Mouse (Mus musculus): ENCODE measurements around the gene Mettl7a3. TPM values are rescaled to one million over a fixed set of nuclear protein-coding genes. Genes with fewer than 3 reads are reported as not detected.
"Not testable (repeated sequence)": the region's sequence is repeated elsewhere in the genome, so short reads cannot be mapped to it uniquely, and the experiment has no call there.

Gene Mettl7a3
- polyA plus RNA-seq, 1 experiment: not detected

DNA sequence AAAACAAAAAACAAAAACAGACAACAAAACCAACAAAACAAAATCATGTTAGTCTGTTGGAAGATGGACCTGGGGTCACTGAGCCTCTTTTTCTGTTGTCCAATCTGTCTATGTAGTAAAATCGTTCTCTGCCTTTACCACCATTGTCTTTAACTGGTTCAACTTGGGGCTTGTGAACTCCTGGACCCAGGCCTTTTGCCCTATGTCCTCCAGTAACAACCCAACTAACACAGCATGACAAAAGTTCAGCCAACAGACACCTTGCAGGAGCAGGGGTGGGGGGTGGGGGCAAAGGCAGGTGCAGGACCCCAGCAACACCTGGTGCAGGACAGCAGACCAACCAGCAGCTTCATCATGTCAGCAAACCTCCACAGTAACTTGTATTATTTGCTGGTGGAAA is 14.8 kb upstream of the Mettl7a3 start:
- H3K27ac ChIP-seq (ENCODE audit: control insufficient read depth, insufficient read depth, low read depth, low read length): no peak overlapping the region
- no peaks in the 10 kb centered on the region for H3K36me3 ChIP-seq (ENCODE audit: control insufficient read depth, insufficient read depth, low read length)
- H3K4me3 ChIP-seq (ENCODE audit: control insufficient read depth, low read depth, low read length): no peak overlapping the region
- H3K27me3 ChIP-seq (ENCODE audit: control insufficient read depth, insufficient read depth, low read length): no peaks in the 10 kb centered on the region
- H3K4me1 ChIP-seq (ENCODE audit: control insufficient read depth, insufficient read depth, low read length): no peaks in the 10 kb centered on the region; the same call in 1 of the 2 replicates
- TF ChIP-seq POLR2A (IDR thresholded peaks at IDR 0.05; ENCODE audit: control insufficient read depth, low read depth, low read length) (no peak), CTCF (IDR thresholded peaks at IDR 0.05; ENCODE audit: control insufficient read depth, insufficient read depth, insufficient replicate concordance, low read depth, low read length) (no peak)

DNA sequence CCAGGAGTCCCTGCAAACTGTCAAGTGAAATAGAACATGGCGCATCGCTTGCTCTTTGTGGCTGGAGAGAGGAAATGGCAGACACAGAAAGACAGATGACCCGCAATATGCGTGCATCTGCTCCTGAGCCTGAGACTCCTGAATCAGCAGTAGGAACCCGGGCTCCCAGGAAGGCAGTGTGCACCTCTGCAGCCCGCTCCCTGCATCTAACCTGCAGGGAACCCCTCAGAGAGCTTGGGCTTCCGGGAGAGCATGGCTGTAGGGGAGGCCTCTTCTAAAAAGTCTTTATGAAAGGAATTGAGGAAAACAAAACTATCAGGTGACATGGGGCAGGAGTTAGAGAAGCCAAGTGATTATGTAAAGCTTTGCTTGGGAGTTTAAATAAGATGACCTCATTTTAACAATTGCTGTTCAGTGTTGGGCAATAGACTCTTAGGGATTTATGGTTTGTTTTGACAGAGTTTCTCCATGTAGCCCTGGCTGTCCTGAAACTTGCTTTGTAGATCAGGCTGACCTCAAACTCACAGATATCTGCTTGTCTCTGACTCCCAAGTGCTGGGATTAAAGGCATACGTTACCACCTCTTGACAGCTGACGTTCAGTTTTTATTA is 14.3 kb upstream of the Mettl7a3 start:
- H3K27me3 ChIP-seq (ENCODE audit: control insufficient read depth, insufficient read depth, low read length): no peaks in the 10 kb centered on the region
- H3K27ac ChIP-seq (ENCODE audit: control insufficient read depth, insufficient read depth, low read depth, low read length): no peak overlapping the region
- no peaks in the 10 kb centered on the region for H3K36me3 ChIP-seq (ENCODE audit: control insufficient read depth, insufficient read depth, low read length)
- H3K4me3 ChIP-seq (ENCODE audit: control insufficient read depth, low read depth, low read length): no peak overlapping the region
- TF ChIP-seq POLR2A (IDR thresholded peaks at IDR 0.05; ENCODE audit: control insufficient read depth, low read depth, low read length): no peak
- no peak for TF ChIP-seq CTCF (IDR thresholded peaks at IDR 0.05; ENCODE audit: control insufficient read depth, insufficient read depth, insufficient replicate concordance, low read depth, low read length)
- H3K4me1 ChIP-seq (ENCODE audit: control insufficient read depth, insufficient read depth, low read length): no peaks in the 10 kb centered on the region; the same call in 1 of the 2 replicates

DNA sequence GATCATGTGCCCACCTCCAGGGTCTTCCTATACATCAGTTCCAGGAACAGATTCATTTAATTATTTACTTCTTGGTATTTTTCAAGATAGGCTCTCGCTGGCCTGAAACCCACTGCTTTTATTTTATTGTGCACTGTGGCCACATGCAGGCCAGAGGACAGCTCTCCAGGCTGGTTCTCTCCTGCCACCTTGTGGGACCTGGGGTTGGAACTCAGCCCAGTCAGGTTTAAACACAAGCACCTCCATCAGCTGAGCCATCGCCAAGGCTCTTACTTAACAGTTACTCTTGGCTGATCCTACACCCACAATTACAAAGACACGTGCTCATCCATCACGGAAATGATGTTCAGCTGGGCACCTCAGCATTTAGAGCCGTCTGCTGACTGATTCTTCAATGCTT is 13.6 kb upstream of the Mettl7a3 start:
- H3K4me1 ChIP-seq (ENCODE audit: control insufficient read depth, insufficient read depth, low read length): no peaks in the 10 kb centered on the region; the same call in 1 of the 2 replicates
- H3K4me3 ChIP-seq (ENCODE audit: control insufficient read depth, low read depth, low read length): no peak overlapping the region
- no peaks in the 10 kb centered on the region for H3K36me3 ChIP-seq (ENCODE audit: control insufficient read depth, insufficient read depth, low read length)
- H3K27ac ChIP-seq (ENCODE audit: control insufficient read depth, insufficient read depth, low read depth, low read length): no peak overlapping the region
- H3K27me3 ChIP-seq (ENCODE audit: control insufficient read depth, insufficient read depth, low read length): no peaks in the 10 kb centered on the region
- TF ChIP-seq POLR2A (IDR thresholded peaks at IDR 0.05; ENCODE audit: control insufficient read depth, low read depth, low read length): no peak
- TF ChIP-seq CTCF (IDR thresholded peaks at IDR 0.05; ENCODE audit: control insufficient read depth, insufficient read depth, insufficient replicate concordance, low read depth, low read length): no peak; the same call in 1 of the 2 replicates

DNA sequence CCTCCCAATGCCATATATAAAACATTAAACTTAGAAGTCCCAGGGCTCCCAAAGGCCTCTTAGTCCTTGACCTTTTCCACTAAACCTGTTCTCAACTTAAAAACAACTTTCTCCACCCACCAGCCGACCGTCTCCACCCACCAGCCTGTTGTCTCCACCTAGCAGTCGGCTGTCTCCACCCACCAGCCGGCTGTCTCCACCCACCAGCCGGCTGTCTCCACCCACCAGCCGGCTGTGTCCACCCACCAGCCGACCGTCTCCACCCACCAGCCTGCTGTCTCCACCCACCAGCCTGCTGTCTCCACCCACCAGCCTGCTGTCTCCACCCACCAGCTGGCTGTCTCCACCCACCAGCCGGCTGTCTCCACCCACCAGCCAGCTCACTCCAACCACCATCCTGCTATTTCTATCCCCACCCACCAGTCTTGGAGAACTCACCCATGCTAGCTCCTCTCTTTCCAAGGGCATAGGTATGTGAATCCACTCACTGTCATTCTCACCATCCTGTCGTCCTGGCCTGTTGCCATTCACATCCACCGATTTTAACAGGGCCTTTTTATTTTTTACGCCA is 10.6 kb upstream of the Mettl7a3 start:
- Histone ChIP-seq H3K4me1 (ENCODE audit: control insufficient read depth, insufficient read depth, low read length) (no peaks in the 10 kb centered on the region; the same call in 1 of the 2 replicates), H3K27me3 (ENCODE audit: control insufficient read depth, insufficient read depth, low read length) (no peaks in the 10 kb centered on the region), H3K27ac (ENCODE audit: control insufficient read depth, insufficient read depth, low read depth, low read length) (no peak overlapping the region), H3K36me3 (ENCODE audit: control insufficient read depth, insufficient read depth, low read length) (no peaks in the 10 kb centered on the region), H3K4me3 (ENCODE audit: control insufficient read depth, low read depth, low read length) (no peak overlapping the region)
- TF ChIP-seq POLR2A (IDR thresholded peaks at IDR 0.05; ENCODE audit: control insufficient read depth, low read depth, low read length) (no peak), CTCF (IDR thresholded peaks at IDR 0.05; ENCODE audit: control insufficient read depth, insufficient read depth, insufficient replicate concordance, low read depth, low read length) (no peak)

DNA sequence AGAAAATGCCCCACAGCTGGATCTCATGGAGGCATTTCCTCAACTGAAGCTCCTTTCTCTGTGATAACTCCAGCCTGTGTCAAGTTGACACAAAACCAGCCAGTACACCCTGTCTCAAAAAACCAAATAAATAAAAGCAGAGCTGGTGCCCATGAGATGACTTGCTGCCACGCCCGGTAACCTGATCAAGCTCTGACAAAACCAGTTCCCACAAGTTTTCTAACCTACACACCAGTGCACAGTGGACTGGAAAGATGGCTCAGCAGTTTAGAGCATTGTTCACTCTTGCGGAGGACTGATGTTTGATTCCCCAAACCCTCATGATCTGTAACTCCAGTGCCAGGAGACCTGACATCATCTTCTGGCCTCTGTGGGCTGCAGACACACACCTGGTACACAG is 9.5 kb upstream of the Mettl7a3 start:
- no peaks in the 10 kb centered on the region for H3K27me3 ChIP-seq (ENCODE audit: control insufficient read depth, insufficient read depth, low read length)
- no peak overlapping the region for H3K4me3 ChIP-seq (ENCODE audit: control insufficient read depth, low read depth, low read length)
- H3K36me3 ChIP-seq (ENCODE audit: control insufficient read depth, insufficient read depth, low read length): no peaks in the 10 kb centered on the region
- no peak overlapping the region for H3K27ac ChIP-seq (ENCODE audit: control insufficient read depth, insufficient read depth, low read depth, low read length)
- no peaks in the 10 kb centered on the region; the same call in 1 of the 2 replicates for H3K4me1 ChIP-seq (ENCODE audit: control insufficient read depth, insufficient read depth, low read length)
- TF ChIP-seq POLR2A (IDR thresholded peaks at IDR 0.05; ENCODE audit: control insufficient read depth, low read depth, low read length) (no peak), CTCF (IDR thresholded peaks at IDR 0.05; ENCODE audit: control insufficient read depth, insufficient read depth, insufficient replicate concordance, low read depth, low read length) (no peak)

DNA sequence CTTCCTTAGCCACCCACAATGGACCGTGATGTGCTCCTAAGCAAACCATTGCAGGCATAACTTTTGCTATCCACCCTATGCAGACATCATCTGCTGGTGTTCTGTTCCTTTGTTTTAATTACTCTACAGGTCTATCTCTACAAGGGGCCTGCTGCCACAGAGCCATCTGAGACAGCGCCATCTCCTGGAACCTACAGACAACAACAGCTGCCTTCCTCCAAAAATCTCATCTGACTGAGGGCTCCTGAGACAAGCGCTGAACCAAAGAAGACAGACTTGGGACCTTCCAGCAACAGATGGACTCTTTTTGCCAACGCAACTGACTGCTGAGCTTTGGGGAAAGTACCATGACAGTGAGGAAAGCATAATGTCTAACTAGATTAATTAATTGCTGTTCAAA is 6.6 kb upstream of the Mettl7a3 start:
- not testable (repeated sequence) for H3K27me3 ChIP-seq (ENCODE audit: control insufficient read depth, insufficient read depth, low read length); H3K4me3 ChIP-seq (ENCODE audit: control insufficient read depth, low read depth, low read length); H3K27ac ChIP-seq (ENCODE audit: control insufficient read depth, insufficient read depth, low read depth, low read length); H3K36me3 ChIP-seq (ENCODE audit: control insufficient read depth, insufficient read depth, low read length); H3K4me1 ChIP-seq (ENCODE audit: control insufficient read depth, insufficient read depth, low read length)

DNA sequence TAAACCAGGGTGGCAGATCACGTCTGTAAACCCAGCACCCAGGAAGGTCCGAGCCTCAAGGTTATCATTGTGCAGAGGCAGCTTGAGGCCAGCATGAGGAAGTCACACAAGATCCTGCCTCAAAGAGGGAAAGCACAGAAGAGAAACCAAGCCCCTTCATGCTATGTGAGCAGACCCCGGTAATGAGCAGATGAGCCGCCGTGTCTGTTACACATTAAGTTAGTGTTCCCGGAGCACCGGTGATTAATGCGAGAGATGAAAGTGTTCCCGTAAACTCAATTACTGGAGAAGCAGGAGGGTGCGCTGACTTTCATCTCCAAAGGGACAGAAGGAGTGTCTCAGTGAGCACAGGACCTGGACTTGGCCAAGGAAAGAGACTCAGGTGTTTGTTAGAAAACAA is 5.4 kb upstream of the Mettl7a3 start:
- not testable (repeated sequence) for H3K4me1 ChIP-seq (ENCODE audit: control insufficient read depth, insufficient read depth, low read length); H3K27ac ChIP-seq (ENCODE audit: control insufficient read depth, insufficient read depth, low read depth, low read length); H3K27me3 ChIP-seq (ENCODE audit: control insufficient read depth, insufficient read depth, low read length); H3K4me3 ChIP-seq (ENCODE audit: control insufficient read depth, low read depth, low read length); H3K36me3 ChIP-seq (ENCODE audit: control insufficient read depth, insufficient read depth, low read length)

DNA sequence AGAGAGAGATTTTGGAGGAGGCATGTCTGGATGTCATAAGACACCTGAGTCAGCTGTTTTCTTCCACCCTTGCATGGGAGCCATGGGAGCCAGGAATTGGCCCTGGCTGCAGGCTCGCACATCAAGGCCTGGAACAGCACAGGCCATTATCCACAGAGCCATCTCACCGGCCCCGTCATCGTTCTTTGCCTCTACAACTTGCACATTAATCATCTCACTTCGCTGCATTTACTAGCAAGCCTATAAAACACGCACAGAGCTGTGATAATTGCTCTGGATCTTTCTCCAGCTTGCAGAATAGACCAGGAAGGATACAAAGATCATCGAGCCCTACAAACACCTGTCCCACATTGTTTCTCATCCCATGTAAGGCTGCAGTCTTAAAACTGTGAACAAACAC is 4.0 kb upstream of the Mettl7a3 start:
- Histone ChIP-seq H3K4me3 (ENCODE audit: control insufficient read depth, low read depth, low read length) (no peak overlapping the region), H3K27me3 (ENCODE audit: control insufficient read depth, insufficient read depth, low read length) (no peaks in the 10 kb centered on the region), H3K36me3 (ENCODE audit: control insufficient read depth, insufficient read depth, low read length) (no peaks in the 10 kb centered on the region), H3K27ac (ENCODE audit: control insufficient read depth, insufficient read depth, low read depth, low read length) (no peak overlapping the region), H3K4me1 (ENCODE audit: control insufficient read depth, insufficient read depth, low read length) (no peaks in the 10 kb centered on the region)
- TF ChIP-seq CTCF (IDR thresholded peaks at IDR 0.05; ENCODE audit: control insufficient read depth, insufficient read depth, insufficient replicate concordance, low read depth, low read length): no peak
- no peak for TF ChIP-seq POLR2A (IDR thresholded peaks at IDR 0.05; ENCODE audit: control insufficient read depth, low read depth, low read length)

DNA sequence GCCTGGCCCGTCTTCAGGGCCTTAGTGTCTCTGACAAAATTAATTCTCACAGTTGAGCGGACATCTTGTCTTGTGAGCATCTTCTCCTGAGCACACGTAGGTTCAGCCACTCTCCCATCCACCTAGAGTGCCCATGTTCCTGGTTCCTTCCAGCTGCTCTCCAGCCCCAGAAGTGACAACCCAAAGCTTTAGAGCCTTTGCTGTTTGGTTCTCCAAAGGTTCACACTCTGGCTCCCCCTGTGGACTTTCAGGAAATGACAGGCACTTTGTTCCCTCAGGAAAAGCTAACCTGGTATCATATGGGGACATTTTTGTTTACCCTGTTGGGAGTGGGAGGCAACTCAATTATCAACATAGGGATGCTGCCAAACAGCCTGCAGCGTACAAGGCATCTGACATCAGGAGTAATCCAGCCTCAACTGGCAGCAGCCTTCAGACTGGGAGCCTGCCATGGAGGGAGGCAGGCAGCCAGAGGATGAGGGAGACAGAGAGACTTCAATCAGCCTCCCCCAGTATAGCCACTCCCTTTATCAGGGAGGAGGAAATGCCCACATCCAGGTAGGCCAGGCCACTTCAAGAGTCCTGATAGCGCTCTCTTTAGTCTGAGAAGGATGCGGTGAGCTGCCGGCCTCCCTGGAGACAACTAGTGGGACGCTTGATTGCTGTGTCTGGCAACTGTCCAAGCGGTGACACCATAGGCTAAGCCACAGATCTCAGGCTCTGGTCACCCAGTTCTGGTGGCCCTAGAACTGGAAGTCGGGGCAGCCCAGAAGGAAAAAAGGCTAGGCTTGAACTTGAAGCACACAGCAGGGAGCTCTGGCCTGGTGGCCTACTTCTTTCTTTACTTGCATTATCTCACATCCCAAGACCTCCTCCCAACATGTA is 2.4 kb upstream of the Mettl7a3 start:
- not testable (repeated sequence) for H3K27ac ChIP-seq (ENCODE audit: control insufficient read depth, insufficient read depth, low read depth, low read length); H3K36me3 ChIP-seq (ENCODE audit: control insufficient read depth, insufficient read depth, low read length); H3K4me3 ChIP-seq (ENCODE audit: control insufficient read depth, low read depth, low read length); H3K4me1 ChIP-seq (ENCODE audit: control insufficient read depth, insufficient read depth, low read length); H3K27me3 ChIP-seq (ENCODE audit: control insufficient read depth, insufficient read depth, low read length)

DNA sequence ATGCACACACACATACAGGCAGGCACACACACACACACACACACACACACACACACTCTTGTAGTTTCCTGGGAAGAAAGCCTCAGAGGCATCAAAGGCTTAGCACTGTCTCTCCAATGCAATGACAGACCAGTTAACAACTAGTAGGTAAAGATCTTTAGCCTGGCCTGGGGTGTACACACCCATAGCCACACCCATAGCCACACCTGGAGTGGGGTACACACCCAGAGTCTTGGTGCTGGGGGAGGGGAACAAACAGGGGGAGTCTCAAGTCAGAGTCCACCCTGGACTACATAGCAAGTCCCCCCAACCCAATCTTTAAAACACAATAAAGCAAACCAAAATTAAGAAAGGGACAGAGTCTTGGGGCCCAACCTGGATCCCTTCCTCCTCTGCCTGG is 2.6 kb downstream of the Mettl7a3 start:
- not testable (repeated sequence) for H3K27me3 ChIP-seq (ENCODE audit: control insufficient read depth, insufficient read depth, low read length)

More for the DNA sequence above, 2.6 kb downstream of the Mettl7a3 start:
- H3K4me3 ChIP-seq (ENCODE audit: control insufficient read depth, low read depth, low read length); H3K4me1 ChIP-seq (ENCODE audit: control insufficient read depth, insufficient read depth, low read length); H3K27ac ChIP-seq (ENCODE audit: control insufficient read depth, insufficient read depth, low read depth, low read length); H3K36me3 ChIP-seq (ENCODE audit: control insufficient read depth, insufficient read depth, low read length): not testable (repeated sequence)
